Mouse (Mus musculus): ENCODE data around the gene Ly6g6f.
"Not testable (repeated sequence)": the region's sequence is repeated elsewhere in the genome, so short reads cannot be mapped to it uniquely, and the experiment has no call there.

Ly6g6f gene

DNA sequence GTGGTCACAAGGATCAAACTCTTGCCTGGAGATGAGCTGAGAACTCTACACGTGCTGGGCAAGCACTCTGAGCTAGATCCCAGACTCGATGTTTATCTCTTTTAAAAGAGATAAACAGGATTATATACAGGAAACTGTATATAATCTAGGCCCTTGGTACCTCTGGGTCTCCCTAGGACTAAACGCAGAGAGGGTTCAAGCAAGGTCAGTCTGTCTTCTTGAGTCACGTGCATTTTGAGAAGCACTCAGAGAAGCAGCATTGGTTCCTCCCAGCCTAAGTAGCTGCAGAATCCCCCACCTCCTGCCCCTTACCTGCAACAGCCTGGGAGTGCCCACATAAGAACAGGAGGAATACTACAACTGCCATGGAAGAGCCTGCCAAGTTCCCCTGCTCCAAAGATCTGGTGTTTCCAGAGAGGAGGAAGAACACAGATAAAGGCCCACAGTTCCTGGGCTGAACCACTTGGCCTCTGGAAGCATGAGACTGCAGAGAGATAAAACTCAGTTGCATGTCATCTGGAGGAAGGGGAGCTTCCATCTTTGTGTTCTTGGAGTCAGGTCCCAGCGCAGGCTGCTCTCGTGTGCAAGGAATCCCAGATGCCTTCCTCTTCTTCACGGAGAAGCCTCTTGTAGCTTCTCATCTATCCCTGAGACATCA is at the start of gene Ly6g6f:
Gene Ly6g6f, minus strand, starts transcription at position 403 of the 658 bp plus-strand sequence.
- DNase-seq, result no peak

DNA sequence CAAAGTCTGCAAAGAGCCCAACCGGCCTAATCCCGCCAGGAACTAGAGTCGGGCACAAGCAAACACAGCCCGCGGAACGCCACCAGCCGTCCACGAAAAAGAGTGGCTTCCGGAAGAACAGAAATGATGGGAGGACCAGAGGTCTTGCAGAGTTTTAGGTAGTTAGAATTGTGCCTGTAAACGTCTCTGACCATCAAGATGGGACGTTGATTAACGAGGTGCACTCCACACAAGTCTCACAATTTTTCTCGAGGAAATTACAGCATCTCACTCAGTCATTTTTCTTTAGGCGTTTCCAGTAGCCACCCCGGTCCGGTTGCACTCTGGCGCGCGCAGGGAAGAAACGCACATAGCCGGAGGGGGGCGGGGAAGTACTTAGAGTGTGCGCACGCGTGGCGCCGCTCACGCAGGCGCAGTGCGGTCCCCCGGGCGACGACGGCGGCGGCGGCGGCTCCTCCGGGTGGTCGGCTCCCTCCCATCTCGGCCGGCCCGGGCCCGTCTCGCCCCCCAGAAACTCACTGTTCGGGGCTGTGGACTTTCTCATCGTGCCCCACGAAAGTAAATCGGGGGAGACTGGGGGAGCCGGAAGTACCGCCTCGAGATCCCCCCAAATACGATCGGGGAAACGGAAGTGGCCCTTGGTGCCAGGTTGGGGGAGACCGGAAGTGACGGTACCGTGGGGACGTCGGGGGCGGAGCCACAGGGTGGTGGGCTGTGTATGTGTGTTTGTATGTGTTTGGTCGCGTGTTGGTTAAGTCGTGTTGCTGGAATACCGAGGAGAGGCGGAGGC is 49.6 kb upstream of the Ly6g6f start, which contains the start of gene Bag6:
Gene Bag6, plus strand, starts transcription at position 378 of the 790 bp plus-strand sequence.
- DNase-seq, result peak; percentile 97

DNA sequence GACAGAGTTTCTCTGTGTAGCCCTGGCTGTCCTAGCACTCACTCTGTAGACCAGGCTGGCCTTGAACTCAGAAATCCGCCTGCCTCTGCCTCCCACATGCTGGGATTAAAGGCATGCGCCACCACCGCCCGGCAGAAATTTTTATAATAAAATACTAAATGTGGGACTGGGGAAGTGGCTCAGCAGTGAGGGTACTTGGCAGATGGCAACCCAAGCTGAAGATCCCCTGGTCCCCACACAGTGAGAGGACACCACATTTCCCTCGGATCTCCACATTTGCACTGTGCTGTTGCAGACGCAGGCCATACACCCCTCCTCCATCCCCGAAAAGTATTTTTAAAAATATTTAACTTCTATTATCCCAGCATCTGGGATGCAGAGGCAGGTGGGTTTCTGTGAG is 48.1 kb upstream of the Ly6g6f start:
- DNase-seq, result no peak

DNA sequence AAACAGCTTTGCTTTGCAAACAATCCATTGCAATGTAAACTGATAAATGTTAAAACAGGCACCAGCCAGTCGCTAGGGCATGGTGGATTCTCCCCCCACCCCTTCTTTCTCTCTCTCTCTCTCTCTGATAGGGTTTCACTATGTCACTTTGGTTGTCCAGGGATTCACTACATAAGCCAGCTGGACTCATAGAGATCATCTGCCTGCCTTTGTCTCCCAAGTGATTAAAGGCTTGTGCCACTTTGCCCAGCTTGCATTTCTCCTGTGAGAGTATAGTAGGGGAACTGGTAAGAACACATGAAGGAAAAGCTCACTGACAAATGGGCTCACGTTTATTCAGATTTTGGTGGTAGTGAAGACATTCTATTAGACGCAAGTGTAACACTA is 46.8 kb upstream of the Ly6g6f start:
- no peak for DNase-seq

DNA sequence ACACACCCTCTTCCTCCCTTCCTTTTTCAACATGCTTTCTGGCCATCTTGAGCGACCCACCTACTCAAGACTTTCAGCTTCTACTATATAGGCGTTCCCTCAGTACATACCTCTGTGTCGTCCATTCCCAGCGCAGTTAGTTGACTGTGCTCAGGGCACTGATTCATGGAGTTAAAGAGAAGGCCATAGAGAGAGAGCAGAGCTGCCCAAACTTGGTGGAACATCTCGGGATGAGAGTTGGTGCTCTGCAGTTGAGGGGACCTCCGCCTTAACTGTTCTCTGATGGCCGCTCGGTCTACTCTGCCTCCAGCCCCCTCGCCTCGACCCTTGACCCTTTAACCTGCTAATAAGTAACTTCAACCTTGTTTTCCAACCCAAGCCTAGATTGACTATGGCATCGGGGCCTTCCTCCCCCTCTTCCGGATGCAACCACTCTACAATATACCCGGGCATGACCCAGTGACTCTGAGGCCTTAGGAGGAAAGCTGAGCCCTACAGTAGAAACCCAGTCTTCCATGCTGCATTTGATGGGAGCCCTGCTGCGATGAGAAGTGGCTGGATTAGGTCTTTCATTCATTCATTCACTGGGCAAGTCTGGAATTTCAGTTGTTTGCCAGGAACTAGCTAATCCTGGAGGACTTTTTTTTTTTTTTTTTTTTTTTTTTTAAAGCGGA is 46.2 kb upstream of the Ly6g6f start, which contains the start of gene Apom:
Gene Apom, minus strand, starts transcription at position 551 of the 674 bp plus-strand sequence.
- DNase-seq, result no peak

DNA sequence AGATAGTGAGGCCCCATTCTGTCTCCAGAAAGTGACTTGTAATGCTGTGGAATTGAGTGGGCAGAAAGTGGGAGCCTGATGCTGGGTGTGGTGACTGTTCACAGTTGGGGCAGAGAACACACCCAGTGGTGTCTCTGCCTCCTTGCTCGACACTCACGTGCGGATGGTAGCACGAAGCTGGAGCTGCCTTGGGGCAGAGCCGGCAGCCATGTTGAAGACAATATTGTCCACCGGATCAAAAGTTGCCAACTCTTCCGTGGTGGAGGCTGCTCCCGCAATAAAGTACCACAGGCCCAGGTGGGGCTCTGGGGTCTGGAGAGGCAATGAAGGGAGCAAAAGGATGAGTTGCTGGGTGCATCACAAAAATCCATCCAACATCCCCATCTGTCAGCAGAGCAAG is 45.6 kb upstream of the Ly6g6f start:
- no peak for DNase-seq

DNA sequence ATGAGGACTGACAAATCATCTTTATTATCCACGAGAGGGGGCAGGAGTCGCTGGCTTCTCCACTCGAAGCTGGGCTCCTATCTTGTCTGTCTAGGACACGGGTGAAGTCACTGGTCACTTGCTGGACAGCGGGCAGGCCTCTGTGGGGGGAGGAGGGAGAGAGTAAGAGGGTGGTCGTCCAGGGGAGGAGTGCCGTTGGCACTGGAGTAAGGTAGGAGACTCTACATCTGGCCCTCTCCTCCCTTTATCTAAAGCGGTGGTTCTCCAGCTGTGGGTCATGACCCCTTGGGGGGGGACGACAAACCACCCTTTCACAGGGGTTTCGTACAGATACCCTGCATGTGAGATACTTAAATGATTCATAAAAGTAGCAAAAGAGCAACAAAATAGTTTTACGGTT is 43.6 kb upstream of the Ly6g6f start:
- no peak for DNase-seq

DNA sequence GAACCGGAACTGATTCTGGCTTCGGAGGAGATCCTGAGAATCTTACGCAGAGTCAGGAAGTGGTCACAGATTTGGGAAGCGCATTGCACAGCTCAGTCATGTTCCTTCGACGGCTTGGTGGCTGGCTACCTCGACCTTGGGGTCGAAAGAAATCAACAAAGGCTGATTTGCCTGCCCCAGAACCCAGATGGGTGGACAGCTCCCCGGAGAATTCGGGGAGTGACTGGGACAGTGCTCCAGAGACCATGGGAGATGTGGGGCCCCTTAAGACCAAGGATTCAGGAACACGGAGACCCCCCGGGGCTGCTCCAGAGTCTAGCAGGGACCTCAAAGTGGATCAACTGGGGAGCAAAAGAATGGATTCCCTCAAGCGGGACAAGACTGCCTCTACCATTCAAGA is 41.6 kb upstream of the Ly6g6f start:
- DNase-seq, result no peak

DNA sequence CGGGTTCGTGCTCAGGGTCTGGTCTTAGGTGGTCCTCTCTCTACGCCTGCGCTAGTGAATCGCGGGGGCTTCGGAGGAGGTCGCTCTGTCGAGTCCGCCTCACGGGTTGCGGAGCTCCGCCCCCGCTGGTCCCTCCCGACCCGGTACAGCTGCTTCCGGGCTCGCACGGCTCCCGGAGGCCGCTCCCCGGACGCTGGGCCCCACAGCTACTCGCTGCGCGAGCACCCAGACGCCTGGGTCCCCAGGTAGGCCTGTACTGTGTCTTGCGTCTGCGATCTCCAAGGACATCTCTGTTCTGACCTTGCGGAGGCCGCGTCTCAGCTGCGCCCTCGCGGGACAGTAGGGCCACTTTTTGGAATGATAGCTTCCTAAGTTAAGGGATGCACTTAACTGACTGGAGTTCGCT is 40.8 kb upstream of the Ly6g6f start, which contains the start of gene D17H6S53E:
Gene D17H6S53E, plus strand, starts transcription at position 168 of the 406 bp plus-strand sequence.
- DNase-seq, result peak; percentile 68

DNA sequence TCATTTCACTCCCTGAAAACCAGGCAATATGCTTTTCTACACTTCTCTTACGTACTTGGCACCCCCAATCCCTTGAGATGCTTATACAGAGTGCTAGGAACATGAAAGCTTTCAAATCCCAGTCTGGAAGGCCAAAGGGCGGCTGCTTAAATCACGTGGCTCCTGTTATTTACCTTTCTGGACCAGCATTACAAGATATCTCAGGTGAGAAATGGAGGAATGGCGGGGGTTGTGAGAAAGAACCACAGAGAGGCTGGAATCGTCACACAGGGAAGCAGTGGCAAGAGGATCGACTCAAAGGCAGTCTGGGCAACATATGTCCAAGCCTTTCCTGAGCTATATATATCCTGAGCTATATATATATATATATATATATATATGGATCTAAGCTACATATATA is 40.2 kb upstream of the Ly6g6f start:
- no peak for DNase-seq

DNA sequence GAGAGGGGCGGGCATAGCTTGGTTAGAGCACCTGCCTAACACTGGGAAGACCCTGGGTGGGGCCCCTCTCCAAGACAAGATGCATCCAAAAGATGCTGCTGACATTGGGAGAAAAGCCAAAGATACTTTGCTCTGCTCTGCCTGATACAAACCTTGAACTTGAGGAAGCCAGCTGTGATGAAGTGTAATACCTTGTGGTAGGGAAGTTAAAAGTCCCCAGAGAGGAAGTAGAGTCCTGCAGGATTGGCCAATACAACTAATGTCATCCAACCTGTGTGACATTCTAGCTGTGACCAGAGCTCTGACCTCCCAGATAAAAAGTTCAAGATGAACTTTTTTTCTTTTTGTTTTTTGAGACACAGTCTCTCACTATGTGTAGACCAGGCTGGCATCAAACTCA is 39.7 kb upstream of the Ly6g6f start:
- DNase-seq, result no peak

DNA sequence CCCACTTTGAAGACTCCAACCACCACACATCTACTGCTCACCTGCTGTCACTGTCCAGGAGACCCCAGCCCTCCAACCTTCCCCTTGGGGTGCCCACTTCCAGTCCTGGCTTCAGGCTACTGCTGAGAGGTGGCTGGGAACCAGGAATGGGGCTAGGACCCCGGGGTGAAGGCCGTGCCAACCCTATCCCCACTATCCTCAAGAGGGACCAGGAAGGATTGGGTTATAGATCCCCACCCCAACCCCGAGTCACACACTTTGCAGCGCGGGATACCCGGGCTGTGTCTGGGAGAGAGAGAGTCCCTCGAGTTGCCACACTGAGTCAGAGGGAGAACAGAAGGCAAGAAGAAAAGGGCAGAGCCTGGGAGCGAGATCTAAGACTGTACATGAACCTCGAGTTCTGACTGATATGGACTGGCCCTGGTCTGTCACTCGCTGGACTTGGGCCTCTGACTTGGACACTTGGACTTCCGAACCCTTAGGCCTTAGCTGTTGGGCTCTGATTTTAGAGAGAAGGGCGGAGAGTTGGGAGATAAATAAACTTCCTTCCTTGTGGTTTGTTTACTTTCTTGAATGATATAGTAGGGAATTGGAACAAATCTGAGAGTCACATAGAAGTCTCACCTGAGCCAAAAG is 39.0 kb upstream of the Ly6g6f start:
- DNase-seq, result not testable (repeated sequence)

DNA sequence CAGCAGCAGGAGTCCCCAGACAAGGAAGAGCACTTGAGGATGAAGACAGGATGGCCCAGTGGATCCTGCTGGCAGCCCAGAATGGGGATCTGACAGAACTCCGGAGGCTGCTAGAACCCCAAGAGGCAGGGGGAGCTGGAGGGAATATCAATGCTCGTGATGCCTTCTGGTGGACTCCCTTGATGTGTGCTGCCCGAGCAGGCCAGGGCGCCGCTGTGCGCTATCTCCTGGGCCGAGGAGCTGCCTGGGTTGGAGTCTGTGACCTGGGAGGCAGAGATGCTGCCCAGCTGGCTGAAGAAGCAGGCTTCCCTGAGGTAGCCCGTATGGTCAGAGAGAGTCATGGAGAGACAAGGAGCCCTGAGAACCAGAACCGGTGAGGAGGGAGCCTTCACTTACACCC is 37.9 kb upstream of the Ly6g6f start:
- not testable (repeated sequence) for DNase-seq

DNA sequence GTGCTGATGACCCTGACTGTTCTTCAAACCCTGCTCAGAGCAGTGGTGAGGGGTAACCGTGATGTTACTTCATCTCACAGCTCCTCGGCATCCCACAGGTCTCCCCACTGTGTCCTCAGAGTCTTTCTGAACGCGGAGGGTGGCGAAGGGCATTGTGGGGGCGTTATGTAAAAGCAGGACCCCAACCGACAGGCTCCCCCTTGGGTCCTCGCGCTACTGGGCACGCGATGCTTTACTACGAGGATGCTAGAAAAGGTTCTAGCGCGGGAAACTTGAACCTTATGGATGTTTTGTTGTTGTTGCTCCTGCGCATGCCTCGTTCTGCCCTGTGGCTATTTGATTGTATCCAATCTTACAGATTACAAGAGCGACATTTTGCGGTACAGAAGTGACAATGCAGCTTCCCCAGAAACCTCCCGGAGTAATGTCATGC is 36.5 kb upstream of the Ly6g6f start, which contains the start of gene Csnk2b:
Gene Csnk2b, minus strand, starts transcription at position 183 of the 433 bp plus-strand sequence.
- DNase-seq, result peak; percentile 57

DNA sequence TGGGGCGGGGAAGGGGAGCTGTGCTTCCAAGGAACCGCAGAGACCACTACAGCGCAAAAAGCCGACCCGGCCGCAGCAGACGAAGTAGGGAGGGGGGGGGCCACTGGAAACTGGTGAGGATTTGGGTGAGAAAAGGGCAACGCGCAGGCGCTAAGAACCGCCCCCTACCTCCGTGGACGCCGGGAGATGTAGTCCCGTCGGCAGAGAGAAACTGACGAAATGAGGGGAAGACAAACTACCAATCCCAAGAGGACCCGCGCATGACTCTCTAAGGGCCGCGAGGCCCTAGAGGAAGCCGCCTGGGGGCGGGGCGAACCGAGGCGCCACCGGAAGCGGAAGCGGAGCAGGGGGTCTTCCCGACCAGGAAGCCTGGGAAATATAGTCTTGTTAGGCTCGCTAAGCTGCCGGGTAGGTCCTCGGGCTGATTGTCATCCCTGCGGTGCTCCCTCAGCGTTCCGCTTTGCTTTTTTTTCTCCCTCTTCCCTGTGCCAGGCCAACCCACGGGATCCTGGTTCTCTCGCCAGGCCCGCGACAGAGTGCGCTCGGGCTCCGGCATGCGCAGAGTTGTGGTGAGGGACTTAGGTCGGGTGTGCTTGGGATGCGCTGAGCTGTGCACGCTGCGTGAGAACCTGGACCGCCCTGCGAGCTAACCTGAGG is 35.9 kb upstream of the Ly6g6f start, which contains the start of gene Gpank1:
Gene Gpank1, plus strand, starts transcription at position 313 of the 657 bp plus-strand sequence.
- DNase-seq, result peak; percentile 96

DNA sequence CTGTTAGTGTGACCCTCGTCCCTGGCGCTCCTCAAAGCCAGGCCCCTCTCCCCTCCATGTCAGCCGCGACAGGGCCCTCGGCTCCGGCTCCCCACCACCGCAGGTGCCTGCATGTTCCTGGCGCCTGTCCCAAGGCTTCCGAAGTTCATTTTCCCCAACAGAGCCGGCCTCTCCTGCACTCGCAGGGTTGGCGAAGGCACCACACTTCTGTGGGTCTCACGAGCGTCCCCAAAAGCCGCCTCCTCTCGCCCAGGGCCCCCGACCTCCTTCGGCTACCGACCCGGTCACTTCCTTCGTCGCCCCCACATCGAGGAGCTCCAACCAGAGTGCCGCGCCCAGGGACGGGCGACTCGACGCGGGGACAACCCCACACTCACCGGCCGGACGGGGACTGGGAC is 35.3 kb upstream of the Ly6g6f start:
- DNase-seq, result peak; percentile 49

DNA sequence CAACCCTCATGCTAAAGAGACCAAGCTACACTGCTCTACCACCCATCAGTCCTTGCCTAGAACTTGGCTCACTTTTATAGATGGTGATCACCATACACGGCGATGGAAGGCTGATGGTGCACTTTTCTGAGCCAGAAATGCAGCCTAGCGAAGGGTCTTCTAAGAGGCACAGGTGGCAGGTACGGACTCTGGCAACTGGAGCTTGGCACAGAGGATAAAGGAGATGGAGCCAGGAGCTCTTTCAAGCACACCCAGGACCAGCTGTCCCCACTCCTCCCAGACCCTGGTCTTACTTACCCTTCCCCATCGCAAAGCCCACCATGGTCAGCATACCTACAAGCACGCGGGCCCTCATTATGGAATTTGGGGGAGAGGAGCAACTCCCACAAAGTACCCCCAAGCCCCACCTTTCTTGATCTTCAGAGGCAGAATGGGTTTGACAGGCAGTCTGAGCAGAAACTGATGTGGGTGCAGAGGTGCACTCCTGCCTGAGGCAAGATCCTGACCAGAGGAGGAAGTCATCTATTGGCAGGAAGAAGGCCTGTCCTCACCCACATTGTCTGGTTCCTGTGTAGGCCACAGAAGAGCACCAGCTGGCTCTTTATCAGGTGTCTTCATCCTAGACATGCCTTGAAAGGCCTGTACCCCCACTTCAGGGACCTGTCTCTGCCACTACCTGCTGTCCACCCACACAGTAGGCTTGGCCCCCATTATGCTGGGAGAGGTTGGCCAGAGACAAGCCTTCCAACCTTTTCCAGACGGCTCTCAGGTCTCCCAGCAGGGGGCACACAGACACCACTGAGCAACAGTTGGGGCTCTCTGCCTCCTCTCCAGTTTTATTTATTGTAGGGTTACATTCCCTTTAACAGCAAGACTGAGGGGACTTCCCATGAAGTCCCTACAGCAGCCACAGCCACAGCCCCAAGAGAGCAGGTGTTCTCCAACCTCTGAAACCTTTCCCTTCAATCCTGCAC is 29.9 kb upstream of the Ly6g6f start, which contains the start of gene Ly6g5b:
Gene Ly6g5b, minus strand, starts transcription at position 383 of the 974 bp plus-strand sequence.
- DNase-seq, result no peak

DNA sequence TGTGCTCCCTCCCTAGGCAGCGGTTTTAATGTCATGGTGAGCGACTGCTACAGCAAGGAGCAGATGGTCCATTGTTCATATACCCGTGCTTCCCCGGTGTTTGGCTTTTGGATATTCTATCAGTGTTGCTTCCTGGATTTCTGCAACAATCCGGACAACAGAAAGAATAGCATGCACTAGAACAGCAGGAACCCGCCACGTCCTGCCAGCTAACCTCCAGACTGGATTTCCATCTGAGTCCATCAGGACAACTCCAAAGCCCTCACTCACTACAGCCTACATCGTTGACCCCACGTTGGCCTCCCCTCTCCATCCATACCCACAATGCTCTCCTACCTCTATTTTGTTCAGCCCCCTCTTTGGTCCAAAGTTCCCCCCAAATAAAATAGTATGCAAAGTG is 26.4 kb upstream of the Ly6g6f start:
- no peak for DNase-seq

DNA sequence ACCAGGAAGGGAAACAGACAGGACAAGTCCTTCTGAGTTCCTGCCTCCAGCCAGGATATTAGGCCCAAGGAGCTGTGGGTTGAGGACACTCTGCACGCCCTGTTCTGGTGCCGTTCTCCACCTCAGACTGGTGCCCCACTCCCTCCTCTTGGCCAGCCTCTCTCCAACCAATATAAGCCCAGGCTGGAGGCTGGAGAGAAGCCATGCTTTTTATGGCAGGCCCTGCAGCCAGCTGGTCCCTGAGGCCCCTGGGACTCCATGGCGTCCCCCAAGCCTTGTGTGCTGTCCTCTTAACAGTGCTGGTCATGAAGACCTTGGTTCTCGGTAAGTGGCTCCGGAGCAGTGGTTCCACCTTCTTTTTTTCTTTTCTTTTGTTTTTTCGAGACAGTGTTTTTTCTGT is 22.7 kb upstream of the Ly6g6f start, which contains the start of gene Ly6g5c:
Gene Ly6g5c, plus strand, starts transcription at position 183 of the 400 bp plus-strand sequence.
- no peak for DNase-seq

DNA sequence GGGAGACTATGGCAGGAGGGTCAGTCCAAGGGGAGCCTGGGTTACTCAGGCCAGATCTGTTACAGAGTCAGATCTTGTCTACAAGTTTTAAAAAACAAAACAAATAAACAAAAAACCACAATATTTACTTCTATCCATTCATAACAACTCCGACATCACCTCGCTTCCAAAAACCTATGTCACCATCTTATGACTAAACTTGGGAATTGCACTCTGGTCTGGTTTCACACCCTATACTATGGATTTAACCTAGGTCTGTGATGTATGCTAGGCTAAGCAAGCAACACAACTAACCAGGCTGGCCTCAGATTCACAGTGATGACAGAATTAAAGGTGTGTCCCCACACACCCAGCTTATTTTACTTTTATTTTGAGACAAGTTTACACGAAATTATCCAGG is 21.1 kb upstream of the Ly6g6f start:
- DNase-seq, result no peak

Data from right cerebral cortex, postnatal 4 days (tissue).